ENCODE assay signal across 8 mouse cellular contexts in genomic region chr3:111069156-111069555, GRCm38 (mm10).
DNase-seq lines count a peak whose midpoint lies in the region; ATAC-seq and TF ChIP-seq lines count a peak whose summit lies in the region.

No protein-coding gene starts in this region.

- H3K4me2 ChIP-seq in kidney, embryonic 16.5 days (replicated peaks; ENCODE audit: low read depth, low read length) = no peak overlapping the region
- H3K4me2 ChIP-seq in limb, embryonic 14.5 days (replicated peaks; ENCODE audit: low read depth, low read length, severe bottlenecking) = no peak overlapping the region

- ATAC-seq in kidney, embryonic 16.5 days (ENCODE audit: low FRiP score, low TSS enrichment) = no peak
- ATAC-seq in Patski = no peak
- no peak for ATAC-seq in limb, embryonic 14.5 days (ENCODE audit: low FRiP score, low read depth)

- H3K9ac ChIP-seq in kidney, embryonic 16.5 days (replicated peaks; ENCODE audit: low read length) = no peak overlapping the region
- no peak overlapping the region for H3K9ac ChIP-seq in limb, embryonic 14.5 days (ENCODE audit: low read depth, low read length, severe bottlenecking)

- H3K4me3 ChIP-seq in kidney, embryonic 16.5 days (ENCODE audit: low read length) = no peak overlapping the region
- no peak overlapping the region for H3K4me3 ChIP-seq in limb, embryonic 14.5 days (replicated peaks; ENCODE audit: low read length)

- POLR2A ChIA-PET in Patski (lab: Charles Lee) = interaction anchor here (1.0 kb wide), 1 partner anchor 11 kb away, joined by 3 read pairs; no protein-coding TSS in a partner anchor

- no peak for TF ChIP-seq POLR2A in limb, embryonic 14.5 days (IDR thresholded peaks at IDR 0.05; ENCODE audit: borderline replicate concordance, extremely low read depth, insufficient read depth, insufficient read length)

- 24% methylated on average over 7 of the region's 7 CpGs for WGBS in kidney, embryonic 16.5 days
- WGBS in limb, embryonic 14.5 days = 21% methylated on average over 7 of the region's 7 CpGs

- no peaks in the 10 kb centered on the region for H3K36me3 ChIP-seq in kidney, embryonic 16.5 days (ENCODE audit: insufficient read depth, low read length)
- H3K36me3 ChIP-seq in limb, embryonic 14.5 days (ENCODE audit: control insufficient read depth, insufficient read depth, low read length) = no peaks in the 10 kb centered on the region

- no peaks in the 10 kb centered on the region for H3K4me1 ChIP-seq in kidney, embryonic 16.5 days (ENCODE audit: insufficient read depth, low read length)
- H3K4me1 ChIP-seq in limb, embryonic 14.5 days (ENCODE audit: control insufficient read depth, insufficient read depth, low read length) = peaks cover 2% of the 10 kb centered on the region; the same call in 1 of the 2 replicates

- peak; percentile 81 for TF ChIP-seq CTCF in Patski (IDR thresholded peaks at IDR 0.05)

- in situ Hi-C loops in Patski (cut with MboI; ENCODE audit: low pct_unique_long_range_greater_than_20kb) = loop anchor here (5.0 to 25.0 kb wide), 3 partner anchors 927 to 1537 kb away; partner anchors contain the start of gene Ntng1

- H3K27me3 ChIP-seq in kidney, embryonic 16.5 days (ENCODE audit: insufficient read depth, low read length) = no peaks in the 10 kb centered on the region
- peaks cover 14% of the 10 kb centered on the region for H3K27me3 ChIP-seq in Patski
- no peaks in the 10 kb centered on the region for H3K27me3 ChIP-seq in limb, embryonic 14.5 days (ENCODE audit: control insufficient read depth, insufficient read depth, low read length)

- no peaks in the 10 kb centered on the region for H3K9me3 ChIP-seq in kidney, embryonic 16.5 days (ENCODE audit: low read length)
- no peaks in the 10 kb centered on the region for H3K9me3 ChIP-seq in limb, embryonic 14.5 days (ENCODE audit: control insufficient read depth, low read length)

- DNase-seq in kidney, adult 9 months = peak; percentile 54
- no peak for DNase-seq in Patski (ENCODE audit: low read depth, low spot score)
- peak; percentile 36 to 37 for DNase-seq in cerebellum, postnatal 36 days
- peak; percentile 45 for DNase-seq in gonadal fat pad, adult 2 months (ENCODE audit: low read depth)
- peak; percentile 79 for DNase-seq in limb, embryonic 14.5 days (ENCODE audit: low spot score)
- DNase-seq in thymus, postnatal 36 days = no peak
- no peak for DNase-seq in gastrocnemius, postnatal 14 days

- CTCF ChIA-PET in Patski (lab: Charles Lee) = interaction anchor here (0.7 to 2.8 kb wide), 5 partner anchors 13 to 1543 kb away, joined by 3 to 9 read pairs (median 3); no protein-coding TSS in a partner anchor

- no peak overlapping the region for H3K27ac ChIP-seq in kidney, embryonic 16.5 days (ENCODE audit: low read length)
- no peak overlapping the region for H3K27ac ChIP-seq in limb, embryonic 14.5 days (replicated peaks; ENCODE audit: low read depth, low read length)

- intact Hi-C loops in gastrocnemius, postnatal 14 days (cut with DNase I; ENCODE audit: low total_unique reads) = no loop called here

Comparison
In these comparisons a context has a peak if more than half of its experiments do, and no peak if none do; other contexts are left out.
1. DNase-seq: peak in kidney, adult 9 months (single experiment), cerebellum, postnatal 36 days (2 of 2), gonadal fat pad, adult 2 months (single experiment) and limb, embryonic 14.5 days (single experiment); none in Patski (single experiment), thymus, postnatal 36 days (0 of 2) and gastrocnemius, postnatal 14 days (single experiment).